Mouse (Mus musculus) lung, postnatal 25 days (tissue): Measurements from ENCODE around the gene Zrsr2.

ENCODE experiments used
- DNase-seq: peaks from one replicate; pipeline ENCODE4 v3.0.0; 2022; ENCODE audit warnings: low spot score

Zrsr2 gene

DNA sequence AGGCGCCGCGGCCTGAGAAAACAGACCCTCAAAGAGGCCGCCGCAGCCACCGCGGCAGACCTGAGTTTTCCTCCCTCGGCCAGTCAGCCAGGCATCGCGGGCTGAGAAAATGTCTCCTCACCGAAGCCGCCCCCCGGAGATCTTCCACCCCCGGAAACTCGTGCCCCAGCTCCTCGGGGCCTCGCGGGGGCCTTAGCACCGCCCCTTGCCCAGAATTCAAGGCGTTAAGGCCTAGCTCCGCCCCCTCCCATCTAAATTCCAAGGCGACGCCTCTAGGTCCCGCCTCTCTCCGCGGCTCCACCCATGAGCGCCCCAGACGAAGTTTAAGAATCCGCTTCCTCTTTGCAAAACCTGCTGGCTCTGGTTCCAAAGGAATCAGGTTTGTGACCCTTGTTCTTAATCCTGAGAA is at the start of gene Zrsr2:
Gene Zrsr2 (minus strand): TSS at position 195 of the 409 bp plus-strand sequence.
- DNase-seq, result peak; percentile 88

GRCm38 (mm10) chrX:164004809-164005208 is 46.3 kb upstream of the Zrsr2 start:
- peak; percentile 22 for DNase-seq

- DNase-seq, result no peak
These were observed 41.4 kb upstream of the Zrsr2 start for GRCm38 (mm10) chrX:163999848-164000247.

GRCm38 (mm10) chrX:163996754-163997153 is 38.3 kb upstream of the Zrsr2 start:
- DNase-seq, result no peak

- DNase-seq, result no peak
These were observed 29.4 kb upstream of the Zrsr2 start for GRCm38 (mm10) chrX:163987718-163988374.

- no peak for DNase-seq
These were observed 23.7 kb upstream of the Zrsr2 start for GRCm38 (mm10) chrX:163982129-163982528.

DNA sequence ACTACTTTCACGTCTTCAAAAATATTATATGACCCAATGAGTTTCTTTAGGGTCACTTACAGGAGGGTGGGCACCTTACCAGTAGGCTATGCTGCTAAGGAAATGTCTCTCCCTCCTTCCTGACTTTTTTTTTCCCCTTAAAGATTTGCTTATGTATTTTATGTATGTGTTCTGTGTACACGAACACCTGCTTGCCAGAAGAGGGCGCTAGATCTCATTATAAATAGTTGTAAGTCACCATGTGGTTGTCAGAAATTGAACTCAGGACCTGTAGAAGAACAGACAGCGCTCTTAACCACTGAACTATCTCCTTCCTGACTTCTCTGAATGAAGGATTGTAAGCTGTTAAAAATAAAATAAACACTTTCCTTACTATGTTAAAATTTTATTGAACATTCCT is 23.0 kb upstream of the Zrsr2 start:
- DNase-seq, result no peak

GRCm38 (mm10) chrX:163981092-163981491 is 22.6 kb upstream of the Zrsr2 start:
- DNase-seq, result no peak

- peak; percentile 57 for DNase-seq
These were observed 526 bp downstream of the Zrsr2 start for GRCm38 (mm10) chrX:163957803-163958466.

DNA sequence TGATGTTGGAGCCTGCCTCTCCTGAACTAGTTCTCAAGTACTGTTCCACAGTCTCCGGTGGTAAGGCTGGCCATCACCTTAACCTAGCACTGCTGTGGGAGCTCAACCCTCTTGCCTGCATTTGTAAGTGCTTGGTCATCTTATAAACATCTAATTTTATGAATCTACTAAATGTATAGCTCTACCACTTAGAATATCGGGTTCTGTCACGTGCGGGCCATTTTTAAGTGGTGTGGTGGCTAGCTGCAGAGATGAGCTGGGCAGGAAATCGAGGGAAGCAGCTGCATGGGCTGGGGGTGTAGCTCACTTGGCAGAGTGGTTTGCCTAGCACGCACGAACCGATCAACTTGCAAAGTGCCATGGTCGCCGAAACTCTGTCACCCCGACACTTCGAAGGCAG is 1.1 kb downstream of the Zrsr2 start:
- no peak for DNase-seq

GRCm38 (mm10) chrX:163951618-163952017 is 6.8 kb downstream of the Zrsr2 start:
- no peak for DNase-seq

DNA sequence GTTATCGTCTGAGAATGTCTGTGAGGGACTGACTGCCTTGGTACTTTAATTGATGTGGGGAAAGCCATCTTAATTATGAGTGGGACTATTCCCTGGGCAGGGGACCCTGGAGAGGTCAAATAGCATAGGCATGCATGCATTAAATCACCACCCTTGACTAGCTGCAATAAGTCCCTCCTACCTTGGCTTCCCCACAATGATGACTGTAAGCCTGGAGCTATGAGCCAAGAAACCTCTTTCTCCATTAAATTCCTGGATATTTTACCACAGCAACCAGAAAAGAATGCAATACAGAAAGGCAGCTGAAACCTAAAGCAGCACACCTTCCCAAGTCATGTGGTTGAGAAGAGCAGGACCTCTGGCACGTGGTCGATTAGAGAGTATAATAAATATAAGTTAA is 14.1 kb downstream of the Zrsr2 start:
- DNase-seq, result no peak

DNA sequence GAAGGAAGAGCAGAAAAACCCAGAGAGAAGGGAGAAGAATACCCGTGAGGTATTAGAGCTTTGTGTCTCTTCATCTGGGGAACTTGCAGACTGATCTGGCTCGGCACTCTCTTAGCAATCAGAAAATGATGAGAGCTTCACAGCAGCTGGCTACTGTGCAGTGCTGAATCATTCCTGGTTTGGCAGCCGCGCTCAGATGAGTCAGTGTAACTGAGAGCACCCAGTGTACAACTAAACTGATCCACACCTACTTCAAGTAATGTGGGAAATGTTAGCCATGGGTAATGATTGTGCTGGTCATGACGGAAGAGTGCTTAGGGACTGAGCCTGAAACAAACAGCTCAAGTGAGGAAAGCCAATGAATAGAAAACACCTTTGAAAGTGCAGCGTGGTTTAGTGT is 19.9 kb downstream of the Zrsr2 start:
- no peak for DNase-seq

DNA sequence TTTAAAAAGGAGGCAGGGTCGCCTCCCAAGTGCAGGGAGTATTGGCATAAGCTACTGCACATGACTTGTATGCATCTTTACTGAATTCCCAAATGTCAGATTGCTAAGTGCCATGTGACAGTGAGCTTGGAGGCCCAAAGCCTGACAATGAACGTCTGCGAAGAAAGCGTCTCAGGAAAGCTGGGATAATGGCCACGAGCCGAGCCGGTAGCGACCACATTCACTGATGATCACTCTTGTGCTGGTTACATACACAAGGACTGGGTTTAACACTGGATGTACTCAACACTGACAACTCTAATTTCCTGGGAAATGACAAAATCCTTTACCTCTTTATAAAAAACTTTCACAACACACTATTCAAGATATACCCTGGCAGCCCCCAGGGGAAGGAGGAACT is 23.7 kb downstream of the Zrsr2 start:
- no peak for DNase-seq

DNA sequence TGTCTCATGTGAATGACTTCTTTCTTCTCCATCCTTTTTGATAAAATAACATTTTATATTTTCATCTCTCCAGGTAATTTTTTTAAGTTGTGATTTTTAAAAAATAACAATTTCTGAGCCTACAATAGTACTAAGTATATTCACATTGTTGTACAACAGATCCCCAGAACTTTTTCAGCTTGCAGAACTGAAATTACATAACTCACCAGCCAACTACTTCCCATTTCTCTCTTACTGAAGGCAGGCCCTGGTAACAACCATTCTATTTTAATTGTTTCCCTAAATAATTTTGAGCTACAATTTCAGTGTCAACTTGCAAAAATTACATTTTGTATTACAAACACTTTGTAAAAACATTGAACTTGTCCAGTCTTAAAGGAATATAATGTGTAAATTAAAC is 28.9 kb downstream of the Zrsr2 start:
- no peak for DNase-seq

DNA sequence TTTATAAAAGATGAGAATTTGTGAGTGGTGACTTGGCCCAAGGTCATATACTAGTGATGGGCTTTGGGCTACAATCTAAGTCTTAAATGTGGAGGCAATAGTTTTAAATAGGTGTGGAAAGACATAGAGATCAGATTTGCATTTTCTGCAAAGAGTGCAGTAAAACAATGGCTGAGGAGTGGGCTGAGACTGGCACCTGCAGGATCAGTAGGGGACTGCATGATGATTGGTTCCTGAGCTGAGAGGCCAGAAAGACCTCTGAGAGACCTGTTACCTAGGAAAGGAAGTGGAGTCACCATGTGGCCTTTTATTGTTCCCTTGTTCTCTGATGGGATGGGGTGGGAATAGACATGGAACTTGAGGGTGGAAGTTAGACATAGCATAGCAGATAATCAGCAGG is 45.7 kb downstream of the Zrsr2 start:
- no peak for DNase-seq

DNA sequence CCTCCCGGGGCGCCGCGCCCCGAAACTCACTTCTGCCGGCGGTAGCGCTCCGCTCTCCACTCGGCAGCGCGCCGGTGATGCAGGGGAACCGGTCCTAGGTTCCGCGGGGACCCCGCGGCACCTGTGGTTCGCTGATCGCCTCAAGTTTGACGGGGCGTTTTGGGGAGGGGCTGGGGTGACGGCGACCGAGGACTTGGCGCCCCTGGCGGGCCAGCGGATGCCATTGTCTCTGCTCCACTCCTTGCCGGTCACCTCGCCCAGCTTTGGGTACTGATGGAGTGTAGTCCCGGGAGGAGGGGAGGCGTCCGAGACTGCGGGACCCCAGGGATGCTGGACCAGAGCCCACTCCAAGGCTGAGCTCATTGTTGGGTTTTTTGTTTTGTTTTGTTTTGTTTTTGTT is 49.1 kb downstream of the Zrsr2 start:
- peak; percentile 19 for DNase-seq

DNA sequence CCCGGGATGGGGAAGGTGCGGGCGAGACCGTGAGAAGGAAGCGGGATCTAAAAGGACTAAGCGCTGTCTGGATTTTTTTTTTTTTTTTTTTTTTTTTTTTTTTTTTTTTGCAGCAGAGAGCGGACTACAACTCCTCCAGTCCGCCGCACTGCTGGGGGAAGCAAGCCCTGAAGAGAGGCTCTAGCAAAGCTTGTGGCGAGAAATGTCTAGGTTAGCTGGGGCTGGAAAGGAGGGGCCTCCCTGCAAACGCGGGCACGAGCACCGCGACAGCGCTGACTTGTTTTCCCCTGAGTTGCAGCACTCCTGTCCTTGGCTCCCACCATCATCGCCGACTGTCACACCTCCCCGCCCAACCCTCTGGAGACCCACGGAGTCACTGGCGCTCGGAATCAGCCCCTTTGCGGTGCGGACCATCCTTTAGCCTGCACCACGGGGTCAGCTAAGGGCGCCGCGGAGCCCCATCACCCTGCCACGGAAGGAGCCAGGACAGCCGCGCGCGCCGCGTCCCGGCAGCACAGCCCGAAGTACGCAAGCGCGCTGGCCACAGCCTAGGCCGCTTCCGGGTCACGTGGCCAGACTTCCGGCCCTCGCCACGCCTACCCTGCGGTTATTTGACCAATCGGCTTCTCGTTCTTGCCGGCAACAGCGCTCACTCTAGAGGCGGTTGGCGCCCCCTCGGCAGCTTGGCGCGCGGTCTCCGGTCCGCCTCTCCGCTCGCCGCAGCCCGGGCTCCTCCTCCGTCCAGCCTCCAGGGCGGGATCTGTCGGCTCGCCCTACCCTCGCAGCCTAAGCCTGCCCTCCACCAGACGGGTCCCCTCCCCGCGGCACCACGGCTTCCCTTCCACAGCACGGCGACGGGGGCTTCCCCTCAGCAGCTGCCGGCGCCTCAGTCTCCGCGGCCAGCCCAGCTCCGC is 49.9 kb downstream of the Zrsr2 start, which contains the start of gene Ap1s2:
Gene Ap1s2 (plus strand): TSS at position 681 of the 914 bp plus-strand sequence.
- DNase-seq, result peak; percentile 94

DNA sequence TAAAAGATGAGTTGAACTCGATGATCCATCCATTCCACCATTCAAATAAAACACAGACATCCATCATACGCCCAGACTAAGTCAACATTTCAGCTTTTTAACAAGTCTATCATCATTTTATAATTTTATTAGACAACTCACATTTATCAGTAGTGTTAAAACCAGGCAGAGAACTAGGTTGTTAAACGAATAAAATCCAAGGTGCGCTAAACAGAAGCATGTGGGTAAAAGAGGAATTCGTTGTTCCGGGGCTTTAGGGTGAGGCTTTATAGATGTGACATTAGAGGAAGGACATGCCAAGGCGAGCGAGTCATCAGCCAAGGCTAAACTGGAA is 50.5 kb downstream of the Zrsr2 start:
- peak; percentile 8 for DNase-seq

- no peak for DNase-seq
These were observed 51.6 kb downstream of the Zrsr2 start for GRCm38 (mm10) chrX:163906861-163907260.

DNA sequence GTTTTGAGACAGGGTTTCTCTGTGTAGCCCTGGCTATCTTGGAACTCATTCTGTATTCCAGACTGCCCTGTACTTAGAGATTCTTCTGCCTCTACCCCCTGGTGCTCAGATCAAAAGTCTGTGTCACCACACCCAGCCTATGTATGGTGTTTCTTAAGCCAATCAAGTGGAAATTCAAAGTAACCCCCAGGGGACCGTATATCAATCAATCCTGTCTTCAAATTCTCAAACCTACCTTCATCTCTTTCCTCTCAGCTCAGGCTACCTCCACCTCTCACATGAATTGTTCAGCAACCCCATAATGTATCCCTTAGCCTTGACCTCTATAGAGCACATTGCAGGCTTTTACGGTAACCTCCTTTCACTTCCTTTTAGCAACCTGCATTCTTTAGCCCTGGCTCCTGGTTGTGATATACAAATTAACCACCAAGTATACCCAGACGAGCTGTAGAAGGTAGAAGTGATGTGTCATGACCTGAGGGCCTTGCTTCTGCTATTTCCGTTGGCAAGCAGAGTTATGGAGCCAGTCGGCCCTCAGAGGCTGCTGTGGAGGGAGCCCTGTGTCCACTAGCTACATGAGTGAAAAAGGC is 58.9 kb downstream of the Zrsr2 start:
- DNase-seq, result no peak

GRCm38 (mm10) chrX:163897354-163897753 is 61.1 kb downstream of the Zrsr2 start:
- DNase-seq, result peak; percentile 7
